Mouse (Mus musculus) stomach, postnatal 0 days (tissue): ENCODE measurements around the gene Frmd4b.

ENCODE experiments used
- CTCF ChIP-seq: IDR thresholded peaks from 2 replicates; pipeline ENCODE4 v1.5.1; 2016; ENCODE audit warnings: antibody characterized with exemption, low read depth, mild to moderate bottlenecking, moderate library complexity
- EP300 ChIP-seq: optimal IDR thresholded peaks from 2 replicates; pipeline ENCODE3; 2016; ENCODE audit warnings: antibody characterized with exemption

DNA sequence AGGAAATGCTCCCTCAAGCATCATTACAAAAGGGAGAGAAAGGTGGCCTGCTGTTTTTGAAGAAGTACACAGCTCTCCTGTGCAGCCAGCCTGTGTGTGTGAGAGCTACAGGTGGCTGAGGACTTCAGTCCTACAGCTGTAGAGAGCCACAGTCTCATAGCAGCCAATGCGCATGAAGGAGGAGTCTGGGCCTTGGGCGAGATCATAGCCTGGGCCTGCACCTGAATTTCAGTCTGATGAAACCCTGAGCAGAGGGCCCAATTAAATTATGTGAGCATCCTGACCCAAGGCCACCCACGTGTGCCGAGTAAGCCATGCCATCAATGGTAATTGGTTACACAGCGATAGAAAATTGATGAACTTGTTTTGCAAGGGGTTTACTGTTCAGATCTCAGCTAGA is 100.4 kb downstream of the Frmd4b start:
- TF ChIP-seq CTCF (no peak), EP300 (no peak)
